Mouse (Mus musculus): ENCODE data around the gene Mrm1.

GRCm38 (mm10) chr11:84813724-84814510 is 5.4 kb downstream of the Mrm1 start:
- 0 out of 2 replicates have a peak, but pooled peaks have one; percentile 10 for TF ChIP-seq POLR2A (IDR thresholded peaks at IDR 0.05; ENCODE audit: control insufficient read depth, low read depth, low read length)
- peak; percentile 93; the same call in 1 of the 2 replicates for TF ChIP-seq CTCF (IDR thresholded peaks at IDR 0.05; ENCODE audit: control insufficient read depth, insufficient read depth, insufficient replicate concordance, low read depth, low read length)

Measured in testis, adult 2 months (tissue).